Mouse (Mus musculus): ENCODE results near the gene Hist1h2ba. TPM values are rescaled to one million over a fixed set of nuclear protein-coding genes. Genes with fewer than 3 reads are reported as not detected.
A peak's percentile ranks its signal among the peaks of the same experiment; 100 is the strongest.

Hist1h2ba gene
- polyA plus RNA-seq, 1 experiment from 2014 or later = not detected

GRCm38 (mm10) chr13:23914376-23915167 lies 19.4 kb downstream of the Hist1h2ba start, which contains the start of gene Slc17a4:
TSS of gene Slc17a4 (minus strand) at chr13:23915009.
- no peaks in the 10 kb centered on the region for H3K9me3 ChIP-seq (replicated peaks; ENCODE audit: control insufficient read depth, low read length, poor library complexity, severe bottlenecking)
- WGBS = 78% methylated on average over 9 of the region's 9 CpGs
- no peaks in the 10 kb centered on the region for H3K27me3 ChIP-seq (ENCODE audit: control insufficient read depth, insufficient read depth, low read depth, low read length)
- H3K9ac ChIP-seq (ENCODE audit: low read depth, low read length) = no peak within 1 kb of the TSS
- H3K4me1 ChIP-seq (ENCODE audit: control insufficient read depth, insufficient read depth, low read length) = no peaks in the 10 kb centered on the region
- no peak within 1 kb of the TSS for H3K4me2 ChIP-seq (ENCODE audit: low read length)
- no peak within 1 kb of the TSS for H3K4me3 ChIP-seq (ENCODE audit: low read depth, low read length)
- H3K36me3 ChIP-seq (ENCODE audit: control insufficient read depth, insufficient read depth, low read length) = no peaks in the 10 kb centered on the region
- no peak for ATAC-seq
- no peak within 1 kb of the TSS for H3K27ac ChIP-seq (ENCODE audit: low read length)

GRCm38 (mm10) chr13:23913791-23914306 lies 20.1 kb downstream of the Hist1h2ba start:
- no peaks in the 10 kb centered on the region for H3K36me3 ChIP-seq (ENCODE audit: control insufficient read depth, insufficient read depth, low read length)
- H3K4me1 ChIP-seq (ENCODE audit: control insufficient read depth, insufficient read depth, low read length) = no peaks in the 10 kb centered on the region
- whole genome bisulfite sequencing = 43% methylated on average over 6 of the region's 6 CpGs
- no peak overlapping the region for H3K27ac ChIP-seq (ENCODE audit: low read length)
- no peak overlapping the region for H3K9ac ChIP-seq (ENCODE audit: low read depth, low read length)
- ATAC-seq = no peak
- H3K4me2 ChIP-seq (ENCODE audit: low read length) = no peak overlapping the region
- H3K9me3 ChIP-seq (replicated peaks; ENCODE audit: control insufficient read depth, low read length, poor library complexity, severe bottlenecking) = no peaks in the 10 kb centered on the region
- H3K27me3 ChIP-seq (ENCODE audit: control insufficient read depth, insufficient read depth, low read depth, low read length) = no peaks in the 10 kb centered on the region
- H3K4me3 ChIP-seq (ENCODE audit: low read depth, low read length) = no peak overlapping the region

GRCm38 (mm10) chr13:23911335-23911734 lies 22.6 kb downstream of the Hist1h2ba start:
- 86% methylated on average over 5 of the region's 5 CpGs for WGBS

GRCm38 (mm10) chr13:23910121-23910520 lies 23.8 kb downstream of the Hist1h2ba start:
- ATAC-seq = no peak
- no peaks in the 10 kb centered on the region for H3K27me3 ChIP-seq (ENCODE audit: control insufficient read depth, insufficient read depth, low read depth, low read length)

More at GRCm38 (mm10) chr13:23911335-23911734, 22.6 kb downstream of the Hist1h2ba start:
- Histone ChIP-seq H3K4me3 (ENCODE audit: low read depth, low read length) (no peak overlapping the region), H3K9me3 (replicated peaks; ENCODE audit: control insufficient read depth, low read length, poor library complexity, severe bottlenecking) (no peaks in the 10 kb centered on the region), H3K9ac (ENCODE audit: low read depth, low read length) (no peak overlapping the region), H3K4me1 (ENCODE audit: control insufficient read depth, insufficient read depth, low read length) (no peaks in the 10 kb centered on the region), H3K27ac (ENCODE audit: low read length) (no peak overlapping the region), H3K4me2 (ENCODE audit: low read length) (no peak overlapping the region), H3K27me3 (ENCODE audit: control insufficient read depth, insufficient read depth, low read depth, low read length) (no peaks in the 10 kb centered on the region), H3K36me3 (ENCODE audit: control insufficient read depth, insufficient read depth, low read length) (no peaks in the 10 kb centered on the region)
- no peak for ATAC-seq

DNA sequence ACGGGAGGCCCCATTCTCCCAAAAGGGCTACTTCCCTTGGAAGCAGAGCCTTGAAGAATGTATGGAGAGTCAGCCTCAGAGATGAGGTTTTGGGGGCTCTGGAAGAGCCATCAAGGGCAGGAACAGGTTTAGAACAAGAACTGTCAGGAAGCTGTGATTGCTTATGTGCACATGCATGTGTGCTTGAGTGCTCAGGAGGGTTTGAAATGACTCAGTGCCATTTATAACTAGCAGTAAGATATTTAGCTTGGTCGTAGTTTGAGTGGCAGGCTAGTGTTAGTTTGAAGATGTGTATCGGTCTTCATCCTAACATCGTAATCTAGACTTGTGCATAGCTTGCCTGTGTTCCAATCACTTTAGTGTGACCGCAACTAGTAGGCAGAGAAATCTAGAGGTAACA lies 27.1 kb downstream of the Hist1h2ba start:
- 94% methylated on average over 5 of the region's 5 CpGs for WGBS
- H3K4me1 ChIP-seq (ENCODE audit: control insufficient read depth, insufficient read depth, low read length) = no peaks in the 10 kb centered on the region
- no peaks in the 10 kb centered on the region for H3K27me3 ChIP-seq (ENCODE audit: control insufficient read depth, insufficient read depth, low read depth, low read length)
- H3K27ac ChIP-seq (ENCODE audit: low read length) = no peak overlapping the region
- H3K4me3 ChIP-seq (ENCODE audit: low read depth, low read length) = no peak overlapping the region
- H3K9ac ChIP-seq (ENCODE audit: low read depth, low read length) = no peak overlapping the region
- H3K4me2 ChIP-seq (ENCODE audit: low read length) = no peak overlapping the region
- no peaks in the 10 kb centered on the region for H3K9me3 ChIP-seq (replicated peaks; ENCODE audit: control insufficient read depth, low read length, poor library complexity, severe bottlenecking)
- H3K36me3 ChIP-seq (ENCODE audit: control insufficient read depth, insufficient read depth, low read length) = no peaks in the 10 kb centered on the region
- ATAC-seq = no peak

More at GRCm38 (mm10) chr13:23910121-23910520, 23.8 kb downstream of the Hist1h2ba start:
- H3K9ac ChIP-seq (ENCODE audit: low read depth, low read length) = no peak overlapping the region
- no peak overlapping the region for H3K27ac ChIP-seq (ENCODE audit: low read length)
- no peak overlapping the region for H3K4me2 ChIP-seq (ENCODE audit: low read length)
- H3K9me3 ChIP-seq (replicated peaks; ENCODE audit: control insufficient read depth, low read length, poor library complexity, severe bottlenecking) = no peaks in the 10 kb centered on the region
- no peak overlapping the region for H3K4me3 ChIP-seq (ENCODE audit: low read depth, low read length)
- H3K4me1 ChIP-seq (ENCODE audit: control insufficient read depth, insufficient read depth, low read length) = no peaks in the 10 kb centered on the region
- 93% methylated on average over 5 of the region's 5 CpGs for WGBS
- H3K36me3 ChIP-seq (ENCODE audit: control insufficient read depth, insufficient read depth, low read length) = no peaks in the 10 kb centered on the region

GRCm38 (mm10) chr13:23898242-23898641 lies 35.7 kb downstream of the Hist1h2ba start:
- Histone ChIP-seq H3K4me2 (ENCODE audit: low read length) (no peak overlapping the region), H3K27me3 (ENCODE audit: control insufficient read depth, insufficient read depth, low read depth, low read length) (no peaks in the 10 kb centered on the region), H3K4me3 (ENCODE audit: low read depth, low read length) (no peak overlapping the region), H3K36me3 (ENCODE audit: control insufficient read depth, insufficient read depth, low read length) (no peaks in the 10 kb centered on the region), H3K9me3 (replicated peaks; ENCODE audit: control insufficient read depth, low read length, poor library complexity, severe bottlenecking) (no peaks in the 10 kb centered on the region), H3K9ac (ENCODE audit: low read depth, low read length) (no peak overlapping the region), H3K4me1 (ENCODE audit: control insufficient read depth, insufficient read depth, low read length) (no peaks in the 10 kb centered on the region), H3K27ac (ENCODE audit: low read length) (no peak overlapping the region)
- ATAC-seq = no peak
- 39% methylated on average over 6 of the region's 6 CpGs for WGBS

DNA sequence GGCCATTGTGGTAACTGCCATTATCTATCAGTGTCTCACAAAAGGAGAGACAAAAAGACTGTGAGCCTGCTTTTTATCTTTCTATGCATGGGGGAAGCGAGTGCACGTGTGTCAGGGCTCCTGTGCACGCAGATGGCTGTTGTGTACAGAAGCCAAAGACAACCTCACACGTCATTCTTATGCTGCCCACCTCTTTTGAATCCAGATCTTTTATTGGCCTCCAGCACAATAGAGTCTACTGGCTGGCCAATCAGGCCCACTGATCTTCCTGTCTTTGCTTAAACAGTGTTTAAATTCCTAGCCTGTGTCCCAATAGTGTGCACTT lies 40.7 kb downstream of the Hist1h2ba start:
- Histone ChIP-seq H3K4me3 (ENCODE audit: low read depth, low read length) (no peak overlapping the region), H3K4me2 (ENCODE audit: low read length) (no peak overlapping the region), H3K27ac (ENCODE audit: low read length) (no peak overlapping the region), H3K9me3 (replicated peaks; ENCODE audit: control insufficient read depth, low read length, poor library complexity, severe bottlenecking) (no peaks in the 10 kb centered on the region), H3K9ac (ENCODE audit: low read depth, low read length) (no peak overlapping the region), H3K36me3 (ENCODE audit: control insufficient read depth, insufficient read depth, low read length) (no peaks in the 10 kb centered on the region), H3K4me1 (ENCODE audit: control insufficient read depth, insufficient read depth, low read length) (0 out of 2 replicates have a peak, but pooled peaks cover 2% of the 10 kb centered on the region), H3K27me3 (ENCODE audit: control insufficient read depth, insufficient read depth, low read depth, low read length) (no peaks in the 10 kb centered on the region)
- peak; percentile 58 for ATAC-seq
- WGBS = 6% methylated on average over 4 of the region's 4 CpGs

DNA sequence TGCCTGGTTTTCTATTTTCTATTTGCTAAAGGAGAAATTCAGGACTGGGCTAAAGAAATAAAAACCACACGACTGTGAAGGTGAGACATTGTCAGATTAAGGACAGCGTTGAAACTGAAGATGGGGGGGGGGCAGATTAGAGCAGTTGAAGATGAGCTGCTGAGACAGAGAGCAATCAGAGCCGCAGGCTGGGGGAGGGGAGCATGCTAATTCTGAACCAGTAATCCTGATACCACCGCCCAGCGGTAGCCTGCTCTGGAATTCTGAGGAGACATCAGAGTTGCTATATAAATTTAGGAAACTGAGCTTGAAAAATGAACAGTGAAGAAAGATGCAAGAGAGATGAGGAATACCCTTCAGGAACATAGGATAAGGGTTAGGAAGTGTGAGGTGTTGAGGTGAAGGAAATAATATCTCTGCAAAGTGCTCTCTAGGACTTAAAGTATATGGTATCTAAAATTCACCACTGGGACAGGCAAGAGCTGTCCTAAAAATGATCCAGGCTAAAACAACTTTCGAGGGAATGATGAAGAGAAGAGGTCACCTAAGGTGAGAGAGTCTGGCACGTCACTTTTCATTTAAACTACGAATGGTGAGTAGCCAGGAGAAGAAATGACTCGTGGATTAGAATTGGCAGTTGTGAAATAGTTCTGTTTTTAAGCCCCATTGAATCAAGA lies 41.2 kb downstream of the Hist1h2ba start:
- no peaks in the 10 kb centered on the region for H3K36me3 ChIP-seq (ENCODE audit: control insufficient read depth, insufficient read depth, low read length)
- H3K4me1 ChIP-seq (ENCODE audit: control insufficient read depth, insufficient read depth, low read length) = 0 out of 2 replicates have a peak, but pooled peaks cover 2% of the 10 kb centered on the region
- no peak overlapping the region for H3K4me2 ChIP-seq (ENCODE audit: low read length)
- ATAC-seq = no peak
- H3K9me3 ChIP-seq (replicated peaks; ENCODE audit: control insufficient read depth, low read length, poor library complexity, severe bottlenecking) = no peaks in the 10 kb centered on the region
- H3K27me3 ChIP-seq (ENCODE audit: control insufficient read depth, insufficient read depth, low read depth, low read length) = no peaks in the 10 kb centered on the region
- 7% methylated on average over 9 of the region's 9 CpGs for WGBS
- no peak overlapping the region for H3K27ac ChIP-seq (ENCODE audit: low read length)
- H3K9ac ChIP-seq (ENCODE audit: low read depth, low read length) = no peak overlapping the region
- H3K4me3 ChIP-seq (ENCODE audit: low read depth, low read length) = no peak overlapping the region

Measured in midbrain, embryonic 16.5 days (tissue).